Mouse (Mus musculus): Measurements from ENCODE around the gene Tulp2.

GRCm38 (mm10) chr7:45525809-45526473 lies 44.3 kb downstream of the Tulp2 start, which contains the start of the genes Ppp1r15a and Plekha4:
- TF ChIP-seq POLR2A (IDR thresholded peaks at IDR 0.05; ENCODE audit: low read depth, low read length) (peak; percentile 96), CTCF (conservative IDR thresholded peaks at IDR 0.05; ENCODE audit: insufficient read depth, insufficient read length, low read depth, low read length) (no peak)
